ENCODE assay signal across 21 mouse cellular contexts in the genomic region with DNA sequence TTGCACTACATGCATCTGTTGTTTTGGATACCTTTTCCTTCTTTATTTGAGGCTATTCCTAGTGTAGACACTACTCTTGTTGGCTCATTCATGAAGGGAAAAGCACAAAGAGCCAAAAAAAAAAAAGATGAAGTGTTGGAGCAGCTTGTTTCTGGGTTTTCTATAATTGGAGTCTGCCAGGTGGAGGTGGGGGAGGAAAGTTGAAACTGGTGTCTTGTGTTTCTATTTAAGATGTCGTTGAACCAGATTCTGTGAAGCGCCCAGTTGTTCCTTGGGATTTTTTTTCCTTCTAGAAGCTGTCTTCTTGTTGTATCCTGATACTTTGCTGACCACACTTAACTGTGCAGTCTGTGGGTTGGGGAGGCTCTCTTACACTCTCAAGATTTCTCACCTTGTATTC.
DNase-seq lines count a peak whose midpoint lies in the region; ATAC-seq lines count a peak whose summit lies in the region.
"Had no signal": no experiment of that assay in that cellular context is flagged by ENCODE, and none has a peak within 500 bp of the region (broad histone marks: within the 10 kb centered on the region; RNA-seq: fewer than 3 reads in every experiment).

No protein-coding gene starts in this region.

- peak; percentile 99 for ATAC-seq in frontal cortex, adult (ENCODE audit: low TSS enrichment)
- ATAC-seq: inflammation-experienced regulatory T-cells, adult 6 months; midbrain, embryonic 15.5 days had no signal

- DNase-seq in frontal cortex, postnatal 25 days (ENCODE audit: low spot score in 2 of 2) = no peak
- peak; percentile 54 to 57 for DNase-seq in right cerebral cortex, adult 2 months (ENCODE audit: low spot score in 2 of 2)
- no peak for DNase-seq in right cerebral cortex, postnatal 14 days
- peak; percentile 30 to 49 for DNase-seq in right cerebral cortex, postnatal 10 days (ENCODE audit: low spot score in 2 of 2)
- DNase-seq in MN1 (ENCODE audit: low spot score) = no peak
- DNase-seq in neural tube, embryonic 10.5 days (ENCODE audit: extremely low spot score, low spot score) = no peak
- DNase-seq: adrenal gland, postnatal 14 days; cerebellum, adult 18-20 months; cerebellum, postnatal 10 days; heart, adult 2 months; heart, postnatal 4 days; kidney, adult 11 months; kidney, postnatal 14 days; liver; lung, embryonic 14.5 days; lung, postnatal 14 days; thymus, adult 2 months; thymus, postnatal 36 days had no signal

Comparison
In these comparisons a context has a peak if more than half of its experiments do, and no peak if none do; other contexts are left out.
1. DNase-seq: peak in right cerebral cortex, adult 2 months (2 of 2) and right cerebral cortex, postnatal 10 days (2 of 2); none in frontal cortex, postnatal 25 days (0 of 2), right cerebral cortex, postnatal 14 days (single experiment), MN1 (single experiment) and neural tube, embryonic 10.5 days (single experiment).